Mouse (Mus musculus) neural tube, embryonic 13.5 days (tissue): Measurements from ENCODE around the gene Abl2. TPM values are rescaled to one million over a fixed set of nuclear protein-coding genes. Genes with fewer than 3 reads are reported as not detected.
A peak's percentile ranks its signal among the peaks of the same experiment; 100 is the strongest.

Source experiments
- ATAC-seq: fragments of 200-750 bp; cut with Nextera tagmentation; 2 replicates; pipeline ENCODE4 v1.8.0; 2017; ENCODE audit warnings: low read depth, mild to moderate bottlenecking, moderate TSS enrichment, moderate library complexity
- H3K27ac ChIP-seq: fragments of 300-500 bp; sonication (generic); replicated peaks from 2 replicates; pipeline ENCODE4 v1.5.1; 2015; ENCODE audit warnings: moderate library complexity, mild to moderate bottlenecking, inconsistent platforms
- H3K27me3 ChIP-seq: fragments of 300-500 bp; sonication (generic); 2 replicates; pipeline ENCODE4 v1.6.1; 2015; ENCODE audit warnings: mild to moderate bottlenecking, inconsistent platforms
- H3K36me3 ChIP-seq: fragments of 300-500 bp; sonication (generic); 2 replicates; pipeline ENCODE4 v1.6.1; 2015; ENCODE audit warnings: mild to moderate bottlenecking, inconsistent platforms
- H3K4me1 ChIP-seq: fragments of 300-500 bp; sonication (generic); replicated peaks from 2 replicates; pipeline ENCODE4 v1.6.1; 2015; ENCODE audit warnings: inconsistent platforms
- H3K4me2 ChIP-seq: fragments of 300-500 bp; sonication (generic); 2 replicates; pipeline ENCODE4 v1.6.1; 2015; ENCODE audit warnings: inconsistent platforms, mild to moderate bottlenecking, moderate library complexity
- H3K4me3 ChIP-seq: fragments of 300-500 bp; sonication (generic); 2 replicates; pipeline ENCODE4 v1.5.1; 2015; ENCODE audit warnings: mild to moderate bottlenecking, inconsistent platforms
- H3K9ac ChIP-seq: fragments of 300-500 bp; sonication (generic); 2 replicates; pipeline ENCODE4 v1.6.1; 2015; ENCODE audit warnings: moderate library complexity, mild to moderate bottlenecking, inconsistent platforms
- H3K9me3 ChIP-seq: fragments of 300-500 bp; sonication (generic); 2 replicates; pipeline ENCODE4 v1.6.1; 2016; ENCODE audit warnings: inconsistent platforms
- WGBS: fragments of 180-500 bp; shearing (Covaris S2); methylation state at CpG from one replicate; pipeline ENCODE4 v1.1.7; 2015; 5-methylcytosine and 5-hydroxymethylcytosine counted together
- polyA plus RNA-seq: library from polyadenylated mRNA; unstranded; fragments of >200 nt; fragmentation: Nextera tagmentation; extraction: Ambion mirVana; gene quantifications from 2 replicates; pipeline ENCODE4 v1.2.1, GENCODE M21; 2015

Gene Abl2
- polyA plus RNA-seq, 1 experiment from 2014 or later = 5.4 TPM

- WGBS = 77% methylated on average over 12 of the region's 12 CpGs
- H3K4me3 ChIP-seq = no peak overlapping the region
- H3K9ac ChIP-seq = no peak overlapping the region
- ATAC-seq = no peak
- H3K27me3 ChIP-seq = no peaks in the 10 kb centered on the region
- H3K36me3 ChIP-seq = peaks cover 40% of the 10 kb centered on the region
- H3K9me3 ChIP-seq = no peaks in the 10 kb centered on the region
- peaks cover 20% of the 10 kb centered on the region for H3K4me1 ChIP-seq
- H3K27ac ChIP-seq = no peak overlapping the region
- H3K4me2 ChIP-seq = no peak overlapping the region
These were observed 84.2 kb downstream of the Abl2 start for GRCm38 (mm10) chr1:156642813-156643212.

- no peak for ATAC-seq
- Histone ChIP-seq H3K4me2 (no peak overlapping the region), H3K9ac (no peak overlapping the region), H3K36me3 (peaks cover 36% of the 10 kb centered on the region), H3K4me1 (peaks cover 20% of the 10 kb centered on the region), H3K4me3 (no peak overlapping the region), H3K9me3 (no peaks in the 10 kb centered on the region), H3K27ac (no peak overlapping the region), H3K27me3 (no peaks in the 10 kb centered on the region)
- 49% methylated on average over 10 of the region's 10 CpGs for WGBS
These were observed 85.5 kb downstream of the Abl2 start for GRCm38 (mm10) chr1:156644061-156644460.

GRCm38 (mm10) chr1:156644780-156645523 is 86.4 kb downstream of the Abl2 start:
- no peak for ATAC-seq
- H3K36me3 ChIP-seq = peaks cover 34% of the 10 kb centered on the region
- no peaks in the 10 kb centered on the region for H3K9me3 ChIP-seq
- no peak overlapping the region for H3K4me3 ChIP-seq
- H3K27me3 ChIP-seq = no peaks in the 10 kb centered on the region
- peaks cover 20% of the 10 kb centered on the region for H3K4me1 ChIP-seq
- no peak overlapping the region for H3K9ac ChIP-seq
- no peak overlapping the region for H3K4me2 ChIP-seq
- 52% methylated on average over 13 of the region's 13 CpGs for WGBS
- H3K27ac ChIP-seq = 0 out of 2 replicates have a peak overlapping the region, but pooled peaks have one; percentile 5

- no peak overlapping the region for H3K9ac ChIP-seq
- peaks cover 20% of the 10 kb centered on the region for H3K4me1 ChIP-seq
- 80% methylated on average over 4 of the region's 4 CpGs for WGBS
- peaks cover 24% of the 10 kb centered on the region for H3K36me3 ChIP-seq
- H3K27me3 ChIP-seq = no peaks in the 10 kb centered on the region
- no peaks in the 10 kb centered on the region for H3K9me3 ChIP-seq
- H3K4me2 ChIP-seq = no peak overlapping the region
- ATAC-seq = no peak
- H3K4me3 ChIP-seq = no peak overlapping the region
- H3K27ac ChIP-seq = no peak overlapping the region
These were observed 87.4 kb downstream of the Abl2 start for GRCm38 (mm10) chr1:156645971-156646370.

GRCm38 (mm10) chr1:156648705-156649104 is 90.1 kb downstream of the Abl2 start:
- Histone ChIP-seq H3K4me3 (no peak overlapping the region), H3K27me3 (no peaks in the 10 kb centered on the region), H3K9ac (no peak overlapping the region), H3K4me2 (no peak overlapping the region), H3K9me3 (no peaks in the 10 kb centered on the region), H3K27ac (no peak overlapping the region), H3K36me3 (0 out of 2 replicates have a peak, but pooled peaks cover 6% of the 10 kb centered on the region), H3K4me1 (peaks cover 20% of the 10 kb centered on the region)
- WGBS = 12% methylated on average over 2 of the region's 2 CpGs
- no peak for ATAC-seq

GRCm38 (mm10) chr1:156650631-156651030 is 92.0 kb downstream of the Abl2 start:
- no peak overlapping the region for H3K4me2 ChIP-seq
- H3K27ac ChIP-seq = no peak overlapping the region
- WGBS = 80% methylated on average over 9 of the region's 9 CpGs
- no peak for ATAC-seq
- 0 out of 2 replicates have a peak, but pooled peaks cover 6% of the 10 kb centered on the region for H3K36me3 ChIP-seq
- no peak overlapping the region for H3K4me3 ChIP-seq
- H3K4me1 ChIP-seq = peaks cover 5% of the 10 kb centered on the region; the same call in 1 of the 2 replicates
- H3K9me3 ChIP-seq = no peaks in the 10 kb centered on the region
- no peaks in the 10 kb centered on the region for H3K27me3 ChIP-seq
- no peak overlapping the region for H3K9ac ChIP-seq

- WGBS = 66% methylated on average over 6 of the region's 6 CpGs
- H3K27me3 ChIP-seq = no peaks in the 10 kb centered on the region
- ATAC-seq = no peak
- H3K4me2 ChIP-seq = no peak overlapping the region
- 0 out of 2 replicates have a peak overlapping the region, but pooled peaks have one; percentile 13 for H3K27ac ChIP-seq
- H3K4me1 ChIP-seq = no peaks in the 10 kb centered on the region
- H3K9me3 ChIP-seq = no peaks in the 10 kb centered on the region
- 0 out of 2 replicates have a peak, but pooled peaks cover 9% of the 10 kb centered on the region for H3K36me3 ChIP-seq
- no peak overlapping the region for H3K4me3 ChIP-seq
- H3K9ac ChIP-seq = no peak overlapping the region
These were observed 93.7 kb downstream of the Abl2 start for GRCm38 (mm10) chr1:156652189-156652822.

- no peak overlapping the region for H3K4me3 ChIP-seq
- H3K4me1 ChIP-seq = no peaks in the 10 kb centered on the region
- 0 out of 2 replicates have a peak, but pooled peaks cover 5% of the 10 kb centered on the region for H3K36me3 ChIP-seq
- H3K9ac ChIP-seq = no peak overlapping the region
- no peak overlapping the region for H3K4me2 ChIP-seq
- WGBS = 79% methylated on average over 13 of the region's 13 CpGs
- H3K9me3 ChIP-seq = no peaks in the 10 kb centered on the region
- no peak overlapping the region for H3K27ac ChIP-seq
- ATAC-seq = no peak
- no peaks in the 10 kb centered on the region for H3K27me3 ChIP-seq
These were observed 96.3 kb downstream of the Abl2 start for GRCm38 (mm10) chr1:156654735-156655530.

GRCm38 (mm10) chr1:156657523-156657922 is 98.9 kb downstream of the Abl2 start:
- WGBS = 85% methylated on average over 4 of the region's 4 CpGs

GRCm38 (mm10) chr1:156658676-156659075 is 100.1 kb downstream of the Abl2 start:
- Histone ChIP-seq H3K27me3 (no peaks in the 10 kb centered on the region), H3K36me3 (peaks cover 12% of the 10 kb centered on the region; the same call in 1 of the 2 replicates), H3K4me3 (no peak overlapping the region), H3K9ac (no peak overlapping the region), H3K27ac (no peak overlapping the region), H3K9me3 (no peaks in the 10 kb centered on the region), H3K4me2 (no peak overlapping the region), H3K4me1 (no peaks in the 10 kb centered on the region)
- no peak for ATAC-seq
- 93% methylated on average over 5 of the region's 5 CpGs for WGBS

More at GRCm38 (mm10) chr1:156657523-156657922, 98.9 kb downstream of the Abl2 start:
- no peak for ATAC-seq
- no peaks in the 10 kb centered on the region for H3K9me3 ChIP-seq
- no peaks in the 10 kb centered on the region for H3K4me1 ChIP-seq
- no peak overlapping the region for H3K4me2 ChIP-seq
- peaks cover 12% of the 10 kb centered on the region; the same call in 1 of the 2 replicates for H3K36me3 ChIP-seq
- no peak overlapping the region for H3K27ac ChIP-seq
- H3K4me3 ChIP-seq = no peak overlapping the region
- no peak overlapping the region for H3K9ac ChIP-seq
- no peaks in the 10 kb centered on the region for H3K27me3 ChIP-seq

GRCm38 (mm10) chr1:156659906-156660659 is 101.5 kb downstream of the Abl2 start:
- no peak overlapping the region for H3K4me2 ChIP-seq
- H3K9me3 ChIP-seq = no peaks in the 10 kb centered on the region
- no peak overlapping the region for H3K9ac ChIP-seq
- H3K4me1 ChIP-seq = no peaks in the 10 kb centered on the region
- no peak for ATAC-seq
- H3K27me3 ChIP-seq = no peaks in the 10 kb centered on the region
- no peak overlapping the region for H3K4me3 ChIP-seq
- H3K36me3 ChIP-seq = peaks cover 12% of the 10 kb centered on the region; the same call in 1 of the 2 replicates
- H3K27ac ChIP-seq = no peak overlapping the region
- WGBS = 89% methylated on average over 13 of the region's 13 CpGs
